Mouse (Mus musculus): Measurements from ENCODE around the gene Sult2b1.
A peak's percentile ranks its signal among the peaks of the same experiment; 100 is the strongest.

Gene Sult2b1

GRCm38 (mm10) chr7:45770427-45771082, 13.9 kb downstream of the Sult2b1 start:
- peak; percentile 41 for DNase-seq

- no peak for DNase-seq
These were observed 17.0 kb downstream of the Sult2b1 start for GRCm38 (mm10) chr7:45767500-45767899.

GRCm38 (mm10) chr7:45766764-45767163, 17.7 kb downstream of the Sult2b1 start:
- DNase-seq: no peak

DNA sequence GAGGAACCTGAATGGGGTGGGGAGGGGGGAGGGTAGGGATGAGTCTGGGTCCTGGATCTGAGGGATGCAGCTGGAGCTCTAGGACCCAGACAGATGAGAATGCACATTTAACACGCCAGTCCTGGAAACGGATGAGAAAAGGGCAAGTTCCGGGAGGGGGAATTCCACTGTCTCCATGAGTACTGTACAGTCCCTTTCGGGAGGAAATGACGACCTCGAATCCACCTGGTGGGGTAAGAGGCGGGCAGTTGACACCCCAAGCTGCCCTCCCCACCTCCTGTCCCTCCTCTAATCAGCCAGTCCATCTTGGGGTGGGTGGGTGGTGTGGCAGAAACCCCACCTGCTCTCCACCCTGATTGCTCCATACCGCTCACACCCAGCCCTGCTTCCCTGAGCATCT, 18.5 kb downstream of the Sult2b1 start:
- DNase-seq: no peak

- no peak for DNase-seq
These were observed 24.3 kb downstream of the Sult2b1 start for GRCm38 (mm10) chr7:45760151-45760550.

DNA sequence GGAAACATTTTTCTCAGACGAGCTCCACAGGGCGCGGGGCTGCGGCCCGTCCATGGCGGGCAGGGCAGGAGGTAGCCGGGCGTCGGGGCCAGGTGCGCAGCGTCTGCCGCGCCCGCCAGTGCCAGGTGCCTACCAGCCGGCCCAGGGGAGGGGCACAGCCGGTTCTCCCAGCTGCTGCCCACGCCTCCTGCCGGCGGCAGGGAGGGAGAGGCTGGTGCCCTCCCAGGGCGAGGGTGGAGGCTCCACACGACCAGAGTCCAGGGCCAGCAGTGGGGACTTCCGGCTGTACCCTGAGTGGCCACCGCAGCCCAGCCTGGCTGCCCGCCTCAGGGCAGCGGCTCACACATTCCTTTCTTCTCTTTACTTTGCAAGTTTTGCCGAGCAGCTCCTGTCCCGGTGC, 25.1 kb downstream of the Sult2b1 start:
- peak; percentile 77 for DNase-seq

DNA sequence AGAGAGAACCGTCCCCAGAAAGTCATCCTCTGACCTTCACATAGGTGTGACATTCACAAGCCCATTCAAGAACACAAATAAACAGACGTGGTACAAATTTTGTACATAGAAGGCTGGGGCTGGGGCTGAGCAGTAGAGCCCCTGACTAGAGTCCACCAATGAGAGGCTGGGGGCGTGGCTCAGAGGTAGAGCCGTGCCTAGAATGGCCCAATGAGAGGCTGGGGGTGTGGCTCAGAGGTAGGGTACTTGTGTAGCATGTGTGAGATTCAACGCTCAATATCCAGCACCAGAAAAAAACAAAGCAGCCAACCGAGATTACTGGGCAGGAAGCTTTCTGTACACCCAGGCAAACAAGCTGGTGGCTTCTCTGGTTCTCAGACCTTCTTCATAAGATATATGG, 28.8 kb downstream of the Sult2b1 start:
- no peak for DNase-seq

DNA sequence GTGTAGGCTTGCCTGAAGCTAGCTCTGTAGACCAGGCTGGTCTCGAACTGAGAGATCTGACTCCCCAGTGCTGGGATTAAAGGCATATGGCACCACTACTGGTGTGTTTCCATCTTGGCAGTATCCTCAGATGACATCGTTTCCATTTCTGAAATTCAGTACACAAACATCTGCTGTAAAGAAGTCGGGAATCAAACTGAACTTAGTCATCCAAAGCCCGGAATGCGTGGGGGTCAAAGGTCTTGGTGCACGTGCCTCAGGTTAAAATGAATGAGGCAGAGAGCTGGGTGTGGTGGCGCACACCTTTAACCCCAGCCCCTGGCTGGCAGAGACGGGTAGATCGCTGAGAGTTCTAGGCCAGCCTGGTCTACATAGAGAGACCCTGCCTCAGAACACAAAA, 34.3 kb downstream of the Sult2b1 start:
- DNase-seq: peak; percentile 47

DNA sequence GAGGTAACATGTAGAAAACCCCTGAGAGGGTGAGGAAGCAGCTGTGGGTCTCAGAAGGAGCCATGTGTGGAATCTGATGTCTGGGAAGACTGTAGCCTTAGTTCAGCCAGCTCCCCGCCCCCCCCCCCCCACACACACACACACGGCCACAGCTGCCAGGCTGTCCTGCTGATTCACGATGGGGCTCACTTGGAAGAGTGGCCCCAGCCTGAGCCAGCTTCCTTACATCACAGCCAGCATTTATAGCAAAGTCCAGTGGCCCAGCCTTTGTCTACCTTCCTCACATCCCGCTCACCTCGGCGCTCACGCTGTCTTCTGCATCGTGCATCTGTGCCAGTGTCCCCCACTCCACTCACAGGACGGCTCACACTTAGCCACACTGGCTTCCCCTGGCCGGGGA, 35.1 kb downstream of the Sult2b1 start:
- DNase-seq: no peak

GRCm38 (mm10) chr7:45748110-45748509, 36.4 kb downstream of the Sult2b1 start:
- DNase-seq: peak; percentile 41

GRCm38 (mm10) chr7:45747450-45747849, 37.0 kb downstream of the Sult2b1 start:
- no peak for DNase-seq

- no peak for DNase-seq
These were observed 38.0 kb downstream of the Sult2b1 start for GRCm38 (mm10) chr7:45746518-45746917.

GRCm38 (mm10) chr7:45744387-45744786, 40.1 kb downstream of the Sult2b1 start:
- peak; percentile 85 for DNase-seq

- no peak for DNase-seq
These were observed 42.1 kb downstream of the Sult2b1 start for GRCm38 (mm10) chr7:45742338-45742737.

GRCm38 (mm10) chr7:45741777-45742176, 42.7 kb downstream of the Sult2b1 start:
- no peak for DNase-seq

- DNase-seq: no peak
These were observed 43.2 kb downstream of the Sult2b1 start for GRCm38 (mm10) chr7:45741308-45741707.

DNA sequence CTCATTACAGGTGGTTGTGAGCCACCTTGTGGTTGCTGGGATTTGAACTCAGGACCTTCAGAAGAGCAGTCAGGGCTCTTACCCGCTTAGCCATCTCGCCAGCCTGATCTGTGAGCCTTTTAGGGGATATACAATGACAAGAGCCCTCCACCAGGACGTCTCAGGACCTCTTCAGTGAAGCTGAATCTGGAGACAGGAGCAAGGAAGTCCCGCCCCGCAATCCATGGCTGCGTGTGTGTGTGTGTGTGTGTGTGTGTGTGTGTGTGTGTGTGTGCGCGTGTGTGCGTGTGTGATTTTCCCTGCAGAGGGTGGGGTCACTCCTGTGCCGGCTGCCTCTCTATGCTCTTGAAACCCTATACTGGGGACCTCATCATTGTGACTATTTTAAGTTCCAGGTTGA, 44.6 kb downstream of the Sult2b1 start:
- DNase-seq: no peak

- DNase-seq: peak; percentile 86
These were observed 45.2 kb downstream of the Sult2b1 start for GRCm38 (mm10) chr7:45739162-45739763.

DNA sequence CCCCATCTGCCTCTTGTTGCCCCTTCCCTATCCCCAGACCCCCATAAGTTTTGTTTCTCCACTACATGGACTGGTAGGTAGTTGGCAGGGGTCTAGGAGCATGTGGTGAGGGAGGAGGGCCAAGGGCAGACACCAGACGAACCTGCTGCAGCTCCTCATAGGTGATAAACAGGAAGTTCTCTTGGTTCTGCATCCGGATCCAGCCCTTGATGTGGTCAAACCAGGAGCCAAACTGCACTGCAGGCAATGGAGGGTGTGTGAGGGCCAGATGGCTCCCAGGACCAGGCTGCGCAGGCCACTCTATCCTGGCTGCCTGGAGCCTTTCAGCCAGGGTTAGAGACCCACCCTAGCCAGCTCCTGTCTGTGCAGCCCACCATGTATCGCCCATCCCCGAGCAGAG, 51.0 kb downstream of the Sult2b1 start:
- no peak for DNase-seq

- peak; percentile 49 for DNase-seq
These were observed 53.6 kb downstream of the Sult2b1 start for GRCm38 (mm10) chr7:45730727-45731431.

DNA sequence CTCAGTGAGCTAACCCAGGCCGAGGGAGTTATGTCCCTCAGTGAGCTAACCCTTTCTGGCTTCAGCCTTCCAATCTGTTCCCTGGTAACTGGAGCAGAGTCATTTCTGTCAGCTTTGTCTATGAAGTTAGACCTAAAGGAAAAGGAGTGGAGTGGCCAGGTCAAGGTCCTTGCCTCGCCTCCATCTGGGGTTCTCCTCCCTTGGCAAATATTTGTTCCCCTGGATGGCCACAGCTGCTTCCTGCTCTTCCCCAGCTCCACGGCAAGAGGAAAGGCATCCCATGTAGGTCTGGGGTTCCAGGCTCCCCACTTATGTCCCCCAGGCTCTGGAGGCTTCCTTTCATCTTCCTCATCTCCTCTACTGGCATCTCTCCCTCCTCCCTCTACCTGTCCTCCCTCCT, 56.8 kb downstream of the Sult2b1 start:
- no peak for DNase-seq

GRCm38 (mm10) chr7:45726419-45726818, 58.0 kb downstream of the Sult2b1 start:
- DNase-seq: no peak

DNA sequence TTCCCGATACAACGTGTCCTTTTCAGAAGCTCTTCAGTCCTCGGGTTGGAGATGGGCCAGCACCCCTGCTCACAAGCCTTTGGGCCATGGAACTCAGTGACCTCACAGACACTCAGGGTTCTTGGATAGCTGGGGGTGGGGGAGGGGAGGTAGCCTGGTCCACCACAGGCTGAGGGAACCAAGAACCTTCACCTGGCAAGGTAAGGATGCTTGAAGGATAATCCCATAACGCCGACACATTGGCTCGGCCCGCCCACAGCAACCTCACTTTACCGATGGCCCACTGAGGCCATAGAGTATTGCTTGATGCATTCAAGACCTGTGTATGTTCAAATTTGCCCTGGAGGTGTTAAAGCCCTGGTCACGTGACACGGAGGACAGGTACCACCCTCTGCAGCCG, 58.8 kb downstream of the Sult2b1 start, which contains the start of gene Spaca4:
Spaca4 (minus strand) TSS at position 101 of the 400 bp plus-strand sequence.
- DNase-seq: no peak

- DNase-seq: no peak
These were observed 59.3 kb downstream of the Sult2b1 start for GRCm38 (mm10) chr7:45725151-45725550.

Data from kidney, adult 9 months (tissue).